ENCODE assay signal across 8 mouse cellular contexts in the genomic region with DNA sequence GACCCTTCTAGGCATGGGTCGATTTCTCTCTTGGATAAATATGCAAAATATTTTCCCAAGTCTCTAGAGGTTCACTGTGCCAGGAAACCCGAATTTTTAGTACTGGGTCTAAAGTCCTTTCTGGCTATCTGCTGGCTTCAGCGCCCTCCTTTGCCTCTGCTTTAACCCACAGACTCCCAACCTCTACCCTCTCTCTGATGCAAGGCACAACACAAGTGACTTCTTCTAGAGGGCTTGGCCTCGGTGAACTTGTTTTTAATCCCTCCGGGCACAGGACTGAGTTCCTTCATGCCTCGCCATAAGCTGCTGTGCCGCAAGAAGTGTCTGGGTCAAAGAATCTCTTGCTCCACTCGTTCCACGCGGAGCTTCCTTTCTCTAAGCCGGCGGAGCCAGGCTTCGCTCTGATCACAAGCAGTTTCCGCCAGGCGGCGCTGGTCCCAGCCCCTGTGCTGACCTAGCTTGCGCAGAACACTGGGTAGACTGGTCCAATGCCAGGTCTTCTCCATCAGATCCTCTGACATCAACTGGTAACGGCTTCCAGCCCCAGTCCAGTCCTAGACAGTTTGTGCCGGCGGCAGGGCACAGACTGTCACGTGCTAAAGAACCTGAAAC. TPM values are rescaled to one million over a fixed set of nuclear protein-coding genes. Genes with fewer than 3 reads are reported as not detected.
DNase-seq lines count a peak whose midpoint lies in the region; ATAC-seq and TF ChIP-seq lines count a peak whose summit lies in the region.

No protein-coding gene starts in this region.

- H3K27me3 ChIP-seq in ES-Bruce4 (ENCODE audit: control insufficient read depth, insufficient read depth, low read length, poor library complexity, severe bottlenecking): no peaks in the 10 kb centered on the region
- H3K27me3 ChIP-seq in forebrain, embryonic 12.5 days: peaks cover 54% of the 10 kb centered on the region
- peaks cover 48% of the 10 kb centered on the region for H3K27me3 ChIP-seq in hindbrain, embryonic 10.5 days (ENCODE audit: insufficient read depth, poor library complexity, severe bottlenecking)
- H3K27me3 ChIP-seq in liver, postnatal 0 days (ENCODE audit: insufficient read depth, low read length): peaks cover 35% of the 10 kb centered on the region

- DNase-seq in c-Kit-positive CD71-negative TER-119-negative erythroid progenitor cells, embryonic 14.5 days (ENCODE audit: low read depth): peak; percentile 17
- DNase-seq in hindbrain, embryonic 10.5 days (ENCODE audit: low spot score): peak; percentile 85
- DNase-seq in layer of hippocampus, adult 2 months (ENCODE audit: low spot score in 2 of 2): peak; percentile 66 to 80
- DNase-seq in liver, postnatal 0 days: peak; percentile 28
- peak; percentile 68 for DNase-seq in retina, postnatal 7 days (ENCODE audit: low read depth, low spot score)
- no peak for DNase-seq in spleen, postnatal 4 days (ENCODE audit: low spot score in 2 of 2)

- no peaks in the 10 kb centered on the region for H3K36me3 ChIP-seq in ES-Bruce4 (ENCODE audit: control insufficient read depth, insufficient read depth, low read length, poor library complexity, severe bottlenecking)
- H3K36me3 ChIP-seq in forebrain, embryonic 12.5 days (replicated peaks): no peaks in the 10 kb centered on the region
- H3K36me3 ChIP-seq in hindbrain, embryonic 10.5 days: no peaks in the 10 kb centered on the region
- no peaks in the 10 kb centered on the region for H3K36me3 ChIP-seq in liver, postnatal 0 days (replicated peaks; ENCODE audit: insufficient read depth, low read length)

- WGBS in forebrain, embryonic 12.5 days: 2% methylated on average over 21 of the region's 21 CpGs
- WGBS in hindbrain, embryonic 10.5 days: 2% methylated on average over 21 of the region's 21 CpGs
- WGBS in liver, postnatal 0 days (ENCODE audit: insufficient replicate concordance): 2% methylated on average over 21 of the region's 21 CpGs

- peak overlapping the region; percentile 100 for H3K4me2 ChIP-seq in forebrain, embryonic 12.5 days
- no peak overlapping the region for H3K4me2 ChIP-seq in liver, postnatal 0 days (ENCODE audit: low read depth, low read length)

- peak; percentile 71 for TF ChIP-seq CTCF in ES-Bruce4 (IDR thresholded peaks at IDR 0.05; ENCODE audit: low read depth, low read length)
- TF ChIP-seq CTCF in layer of hippocampus, adult 2 months (conservative IDR thresholded peaks at IDR 0.05): peak; percentile 91
- TF ChIP-seq CTCF in liver, postnatal 0 days (IDR thresholded peaks at IDR 0.05; ENCODE audit: low read depth): peak; percentile 48

- TF ChIP-seq EP300 in ES-Bruce4 (IDR thresholded peaks at IDR 0.05; ENCODE audit: insufficient read depth, low read depth, low read length): no peak
- TF ChIP-seq EP300 in liver, postnatal 0 days (IDR thresholded peaks at IDR 0.05; ENCODE audit: low read depth): no peak

- H3K9me3 ChIP-seq in ES-Bruce4 (replicated peaks; ENCODE audit: control insufficient read depth, insufficient read depth, low read length, poor library complexity, severe bottlenecking): no peaks in the 10 kb centered on the region
- H3K9me3 ChIP-seq in forebrain, embryonic 12.5 days: no peaks in the 10 kb centered on the region
- H3K9me3 ChIP-seq in hindbrain, embryonic 10.5 days: no peaks in the 10 kb centered on the region
- no peaks in the 10 kb centered on the region for H3K9me3 ChIP-seq in liver, postnatal 0 days (ENCODE audit: low read length)

- H3K27ac ChIP-seq in ES-Bruce4 (ENCODE audit: insufficient read depth, low read length): no peak overlapping the region
- no peak overlapping the region for H3K27ac ChIP-seq in forebrain, embryonic 12.5 days
- H3K27ac ChIP-seq in hindbrain, embryonic 10.5 days: peak overlapping the region; percentile 79
- H3K27ac ChIP-seq in layer of hippocampus, adult 2 months: peak overlapping the region; percentile 46; the same call in 1 of the 2 replicates
- no peak overlapping the region for H3K27ac ChIP-seq in liver, postnatal 0 days (ENCODE audit: low read depth)

- H3K4me3 ChIP-seq in ES-Bruce4 (ENCODE audit: low read depth, low read length): peak overlapping the region; percentile 87
- peak overlapping the region; percentile 69 for H3K4me3 ChIP-seq in forebrain, embryonic 12.5 days (replicated peaks)
- H3K4me3 ChIP-seq in hindbrain, embryonic 10.5 days: peak overlapping the region; percentile 73
- peak overlapping the region; percentile 57 for H3K4me3 ChIP-seq in layer of hippocampus, adult 2 months
- no peak overlapping the region for H3K4me3 ChIP-seq in liver, postnatal 0 days (ENCODE audit: low read depth, low read length)

- H3K4me1 ChIP-seq in ES-Bruce4 (ENCODE audit: control insufficient read depth, insufficient read depth, low read length): no peaks in the 10 kb centered on the region
- H3K4me1 ChIP-seq in forebrain, embryonic 12.5 days: no peaks in the 10 kb centered on the region
- peaks cover 22% of the 10 kb centered on the region for H3K4me1 ChIP-seq in hindbrain, embryonic 10.5 days (replicated peaks)
- H3K4me1 ChIP-seq in liver, postnatal 0 days (ENCODE audit: insufficient read depth): peaks cover 4% of the 10 kb centered on the region; the same call in 1 of the 2 replicates

- peak; percentile 84 for ATAC-seq in forebrain, embryonic 12.5 days (ENCODE audit: low FRiP score)
- no peak for ATAC-seq in liver, postnatal 0 days

- no peak for TF ChIP-seq POLR2A in ES-Bruce4 (IDR thresholded peaks at IDR 0.05; ENCODE audit: insufficient read depth, low read length)

- H3K9ac ChIP-seq in ES-Bruce4 (ENCODE audit: low read depth, poor library complexity, severe bottlenecking): peak overlapping the region; percentile 61
- H3K9ac ChIP-seq in forebrain, embryonic 12.5 days: 0 out of 2 replicates have a peak overlapping the region, but pooled peaks have one; percentile 68
- no peak overlapping the region for H3K9ac ChIP-seq in liver, postnatal 0 days (replicated peaks)

RNA-seq across cellular contexts. Expression of a gene that starts 0.8 kb away (rescaled TPM):
- 1.1 TPM in 1 of 2 replicates, not detected in the other for polyA plus RNA-seq in ES-Bruce4 (2011; ENCODE audit: insufficient read depth, insufficient read length, low read depth, missing spikeins)
- 2.4 and 3.8 TPM in 2 replicates for polyA plus RNA-seq in forebrain, embryonic 12.5 days (2016; fragmentation: Nextera tagmentation; extraction: Ambion mirVana)
- polyA plus RNA-seq in hindbrain, embryonic 10.5 days (2016; fragmentation: Nextera tagmentation; extraction: Ambion mirVana): 2.7 and 4.1 TPM in 2 replicates
- total RNA-seq in layer of hippocampus, adult 2 months (2021): 10 to 100 TPM in 1 of 2 experiments, 1 to 10 TPM in 1; 9.7 to 11.4 TPM
- polyA plus RNA-seq in liver, postnatal 0 days (2015; fragmentation: Nextera tagmentation; extraction: Ambion mirVana): not detected in 2 replicates

Comparison
In these comparisons a context has a peak if more than half of its experiments do, and no peak if none do; other contexts are left out.
1. H3K27ac ChIP-seq: peak in hindbrain, embryonic 10.5 days (single experiment) and layer of hippocampus, adult 2 months (single experiment); none in ES-Bruce4 (single experiment), forebrain, embryonic 12.5 days (single experiment) and liver, postnatal 0 days (single experiment).
2. DNase-seq: peak in c-Kit-positive CD71-negative TER-119-negative erythroid progenitor cells, embryonic 14.5 days (single experiment), hindbrain, embryonic 10.5 days (single experiment), layer of hippocampus, adult 2 months (2 of 2), liver, postnatal 0 days (single experiment) and retina, postnatal 7 days (single experiment); none in spleen, postnatal 4 days (0 of 2).
3. Peak in every context shown above with its lines, with median percentiles within 50 percentile points of each other: CTCF ChIP-seq.